14 mouse cellular contexts compared by ENCODE assay signal in the genomic region with DNA sequence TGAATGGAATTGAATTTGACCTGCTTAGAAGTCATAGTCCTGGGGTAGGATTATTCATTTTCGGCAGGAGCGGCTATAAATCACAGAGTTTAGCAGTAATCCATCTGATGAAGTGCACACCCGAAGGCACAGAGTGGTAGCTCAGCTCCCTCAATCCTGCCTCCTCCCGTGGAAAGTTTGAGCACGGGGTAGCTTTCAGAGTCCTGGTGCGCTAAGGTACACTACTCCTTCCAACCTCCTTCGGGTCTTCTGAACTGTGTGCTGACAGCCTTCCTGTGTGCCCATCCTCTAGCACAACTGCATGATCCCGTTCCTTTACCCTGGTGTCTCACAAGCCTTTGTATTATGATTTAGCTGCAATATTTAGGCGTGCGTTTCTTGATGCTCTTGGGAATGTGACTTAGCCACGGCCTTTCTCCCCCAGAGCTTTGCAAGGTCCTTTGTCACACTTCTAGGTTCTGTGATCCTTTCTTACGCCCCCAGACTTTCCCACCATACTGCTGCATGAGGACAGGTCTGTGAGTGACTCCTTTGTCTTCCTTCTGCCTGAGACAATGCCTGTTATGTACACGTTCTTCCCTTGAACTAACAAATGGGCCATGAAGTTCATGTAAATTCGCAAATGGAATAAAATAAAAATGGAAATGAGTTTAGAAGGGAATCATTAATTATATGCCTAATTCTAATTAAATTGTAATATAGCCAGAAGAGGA. TPM values are rescaled to one million over a fixed set of nuclear protein-coding genes. Genes with fewer than 3 reads are reported as not detected.
DNase-seq lines count a peak whose midpoint lies in the region; ATAC-seq and TF ChIP-seq lines count a peak whose summit lies in the region.
"Had no signal": no experiment of that assay in that cellular context is flagged by ENCODE, and none has a peak within 500 bp of the region (broad histone marks: within the 10 kb centered on the region; RNA-seq: fewer than 3 reads in every experiment).

No protein-coding gene starts in this region.

- H3K27me3 ChIP-seq in hindbrain, embryonic 11.5 days (ENCODE audit: control insufficient read depth, insufficient read depth, low read length), result no peaks in the 10 kb centered on the region
- H3K27me3 ChIP-seq in midbrain, embryonic 14.5 days (ENCODE audit: control insufficient read depth, insufficient read depth, low read length), result no peaks in the 10 kb centered on the region

- ATAC-seq in frontal cortex, adult (ENCODE audit: low TSS enrichment), result peak; percentile 51
- peak; percentile 85 for ATAC-seq in hindbrain, embryonic 11.5 days (ENCODE audit: low FRiP score)
- peak; percentile 27; the same call in 1 of the 2 replicates for ATAC-seq in midbrain, embryonic 14.5 days (ENCODE audit: low FRiP score, low TSS enrichment)
- ATAC-seq in cerebellum, adult (ENCODE audit: insufficient number of reproducible peaks, low FRiP score, low TSS enrichment), result no peak

- H3K4me1 ChIP-seq in hindbrain, embryonic 11.5 days (replicated peaks; ENCODE audit: control insufficient read depth, insufficient read depth, low read length), result no peaks in the 10 kb centered on the region
- peaks cover 8% of the 10 kb centered on the region; the same call in 1 of the 2 replicates for H3K4me1 ChIP-seq in midbrain, embryonic 14.5 days (ENCODE audit: control insufficient read depth, insufficient read depth, low read length)

- no peak for DNase-seq in frontal cortex, postnatal 36 days (ENCODE audit: low spot score in 2 of 2)
- peak; percentile 53 for DNase-seq in brain, embryonic 14.5 days (ENCODE audit: low read depth)
- peak; percentile 38 for DNase-seq in hindbrain, embryonic 11.5 days (ENCODE audit: low spot score)
- DNase-seq in midbrain, embryonic 14.5 days, result peak; percentile 42
- no peak for DNase-seq in ovary, postnatal 14 days (ENCODE audit: low spot score)
- no peak for DNase-seq in layer of hippocampus, adult 18-20 months (ENCODE audit: low spot score in 2 of 2)
- DNase-seq: adrenal gland, adult 2 months; cerebellum, postnatal 25 days; kidney, postnatal 25 days; lung, postnatal 10 days; thymus, adult 2 months had no signal

- H3K4me2 ChIP-seq in hindbrain, embryonic 11.5 days (replicated peaks; ENCODE audit: low read depth, low read length), result no peak overlapping the region; the same call in none of the 2 replicates
- H3K4me2 ChIP-seq in midbrain, embryonic 14.5 days (ENCODE audit: low read length), result peak overlapping the region; percentile 31

- H3K4me3 ChIP-seq in hindbrain, embryonic 11.5 days (ENCODE audit: low read depth, low read length), result no peak overlapping the region
- no peak overlapping the region for H3K4me3 ChIP-seq in midbrain, embryonic 14.5 days (replicated peaks; ENCODE audit: low read depth, low read length)
- H3K4me3 ChIP-seq: left cerebral cortex, adult 2 months had no signal

- peak overlapping the region; percentile 77 for H3K27ac ChIP-seq in hindbrain, embryonic 11.5 days (ENCODE audit: low read depth, low read length)
- H3K27ac ChIP-seq in midbrain, embryonic 14.5 days (replicated peaks; ENCODE audit: low read depth, low read length), result peak overlapping the region; percentile 70
- H3K27ac ChIP-seq: left cerebral cortex, adult 2 months had no signal

- no peaks in the 10 kb centered on the region for H3K9me3 ChIP-seq in hindbrain, embryonic 11.5 days (ENCODE audit: control insufficient read depth, low read length)
- no peaks in the 10 kb centered on the region for H3K9me3 ChIP-seq in midbrain, embryonic 14.5 days (ENCODE audit: control insufficient read depth, low read length)

- peak overlapping the region; percentile 42; the same call in 1 of the 2 replicates for H3K9ac ChIP-seq in hindbrain, embryonic 11.5 days (ENCODE audit: low read depth, low read length)
- no peak overlapping the region for H3K9ac ChIP-seq in midbrain, embryonic 14.5 days (replicated peaks; ENCODE audit: low read length)

- no peak for TF ChIP-seq POLR2A in brain, embryonic 14.5 days (IDR thresholded peaks at IDR 0.05; ENCODE audit: borderline replicate concordance, extremely low read depth, insufficient read depth, insufficient read length, poor library complexity, severe bottlenecking)

- H3K36me3 ChIP-seq in hindbrain, embryonic 11.5 days (ENCODE audit: control insufficient read depth, insufficient read depth, low read length), result 0 out of 2 replicates have a peak, but pooled peaks cover 3% of the 10 kb centered on the region
- H3K36me3 ChIP-seq in midbrain, embryonic 14.5 days (ENCODE audit: control insufficient read depth, insufficient read depth, low read length), result peaks cover 6% of the 10 kb centered on the region

- TF ChIP-seq CTCF in brain, embryonic 14.5 days (IDR thresholded peaks at IDR 0.05; ENCODE audit: borderline replicate concordance, extremely low read depth, insufficient read depth, insufficient read length), result no peak

- WGBS in hindbrain, embryonic 11.5 days, result 46% methylated on average over 14 of the region's 14 CpGs
- WGBS in midbrain, embryonic 14.5 days, result 34% methylated on average over 14 of the region's 14 CpGs

RNA-seq across cellular contexts. Expression of a gene that starts 11.8 kb away (rescaled TPM):
- 29.9 and 31.8 TPM in 2 replicates for polyA plus RNA-seq in brain, embryonic 14.5 days (2012; rRNA removed)
- 54.2 and 54.6 TPM in 2 replicates for polyA plus RNA-seq in hindbrain, embryonic 11.5 days (2014; fragmentation: Nextera tagmentation; extraction: Ambion mirVana)
- polyA plus RNA-seq in midbrain, embryonic 14.5 days (2014; fragmentation: Nextera tagmentation; extraction: Ambion mirVana), result 12.7 and 19.4 TPM in 2 replicates
- total RNA-seq in layer of hippocampus, adult 18-20 months (2021), result 10 to 100 TPM; 35.2 to 35.3 TPM

Comparison
In these comparisons a context has a peak if more than half of its experiments do, and no peak if none do; other contexts are left out.
1. DNase-seq: peak in brain, embryonic 14.5 days (single experiment), hindbrain, embryonic 11.5 days (single experiment) and midbrain, embryonic 14.5 days (single experiment); none in frontal cortex, postnatal 36 days (0 of 2), ovary, postnatal 14 days (single experiment) and layer of hippocampus, adult 18-20 months (0 of 2).